Mouse (Mus musculus) hindbrain, embryonic 15.5 days (tissue): ENCODE measurements around the gene Ms4a6b. TPM values are rescaled to one million over a fixed set of nuclear protein-coding genes. Genes with fewer than 3 reads are reported as not detected.
"Not testable (repeated sequence)": the region's sequence is repeated elsewhere in the genome, so short reads cannot be mapped to it uniquely, and the experiment has no call there.

Experiments
- ATAC-seq: fragments of 200-750 bp; cut with Nextera tagmentation; 2 replicates; pipeline ENCODE4 v1.8.0; 2017; ENCODE audit warnings: low read depth, moderate number of reproducible peaks, moderate TSS enrichment; ENCODE audit not compliant: low FRiP score
- H3K27ac ChIP-seq: fragments of 300-500 bp; sonication (generic); replicated peaks from 2 replicates; pipeline ENCODE4 v1.5.1; 2015; ENCODE audit warnings: mild to moderate bottlenecking, inconsistent platforms
- H3K27me3 ChIP-seq: fragments of 300-500 bp; sonication (generic); 2 replicates; pipeline ENCODE4 v1.6.1; 2015; ENCODE audit warnings: control low read depth, inconsistent platforms
- H3K36me3 ChIP-seq: fragments of 300-500 bp; sonication (generic); 2 replicates; pipeline ENCODE4 v1.6.1; 2015; ENCODE audit warnings: control low read depth, inconsistent platforms
- H3K4me1 ChIP-seq: fragments of 300-500 bp; sonication (generic); replicated peaks from 2 replicates; pipeline ENCODE4 v1.6.1; 2015; ENCODE audit warnings: control low read depth, inconsistent platforms
- H3K4me2 ChIP-seq: fragments of 300-500 bp; sonication (generic); 2 replicates; pipeline ENCODE4 v1.6.1; 2015; ENCODE audit warnings: moderate library complexity, mild to moderate bottlenecking, inconsistent platforms
- H3K4me3 ChIP-seq: fragments of 300-500 bp; sonication (generic); 2 replicates; pipeline ENCODE4 v1.5.1; 2015; ENCODE audit warnings: mild to moderate bottlenecking, inconsistent platforms
- H3K9ac ChIP-seq: fragments of 300-500 bp; sonication (generic); 2 replicates; pipeline ENCODE4 v1.6.1; 2015; ENCODE audit warnings: inconsistent platforms
- H3K9me3 ChIP-seq: fragments of 300-500 bp; sonication (generic); 2 replicates; pipeline ENCODE4 v1.6.1; 2016; ENCODE audit warnings: control low read depth, inconsistent platforms
- WGBS: fragments of 180-500 bp; shearing (Covaris S2); methylation state at CpG from one replicate; pipeline ENCODE4 v1.1.7; 2015; 5-methylcytosine and 5-hydroxymethylcytosine counted together
- polyA plus RNA-seq: library from polyadenylated mRNA; unstranded; fragments of >200 nt; fragmentation: Nextera tagmentation; extraction: Ambion mirVana; gene quantifications from 2 replicates; pipeline ENCODE4 v1.2.1, GENCODE M21; 2015

Gene Ms4a6b
- polyA plus RNA-seq, result 2.0 and 3.8 TPM in 2 replicates

DNA sequence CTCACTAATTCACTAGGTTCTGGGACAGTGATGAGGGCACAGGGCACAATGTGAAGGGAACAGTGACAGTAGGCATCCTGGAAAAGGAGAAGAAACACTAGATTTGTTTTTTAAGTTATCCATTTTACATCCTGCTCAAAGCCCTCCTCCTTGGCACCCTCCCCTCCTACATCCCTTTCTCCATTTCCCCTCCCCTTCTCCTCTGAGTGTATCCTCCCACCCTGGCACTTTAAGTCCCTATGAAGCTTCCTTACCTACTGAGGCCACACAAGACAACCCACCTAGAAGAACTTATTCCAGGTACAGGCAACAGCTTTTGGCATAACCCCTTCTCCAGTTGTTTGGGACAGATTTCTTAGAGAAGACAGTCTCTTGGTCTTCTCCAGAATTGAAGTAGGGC lies at the start of gene Ms4a6b:
TSS of gene Ms4a6b (plus strand) at position 267 of the 400 bp plus-strand sequence.
- no peaks in the 10 kb centered on the region for H3K36me3 ChIP-seq
- no peak for ATAC-seq
- no peaks in the 10 kb centered on the region for H3K9me3 ChIP-seq
- H3K4me3 ChIP-seq, result no peak within 1 kb of the TSS
- no peak within 1 kb of the TSS for H3K27ac ChIP-seq
- H3K4me2 ChIP-seq, result no peak within 1 kb of the TSS
- no peaks in the 10 kb centered on the region for H3K27me3 ChIP-seq
- H3K9ac ChIP-seq, result no peak within 1 kb of the TSS
- no peaks in the 10 kb centered on the region for H3K4me1 ChIP-seq

DNA sequence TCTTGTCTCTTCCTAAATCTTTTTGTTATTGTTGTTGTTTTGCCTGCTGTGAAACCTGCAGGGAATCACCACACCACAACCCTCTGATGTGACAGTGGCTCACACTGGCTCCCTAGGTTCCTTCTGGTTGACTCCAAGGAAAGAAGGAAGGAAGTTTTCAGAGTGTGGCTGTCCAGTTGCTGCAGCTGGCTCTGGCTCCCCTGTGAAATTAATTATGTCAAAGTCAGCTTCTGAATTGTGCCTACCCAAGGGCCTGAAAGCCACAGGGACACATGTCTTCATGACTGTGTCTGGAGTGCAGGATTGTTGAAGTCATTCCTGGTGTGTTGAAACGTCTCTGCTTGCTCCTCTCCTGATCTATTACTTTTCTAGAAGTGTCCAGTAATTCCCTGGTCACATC lies 48.0 kb upstream of the Ms4a6b start:
- H3K4me2 ChIP-seq, H3K36me3 ChIP-seq, H3K9ac ChIP-seq, H3K9me3 ChIP-seq, H3K4me3 ChIP-seq, ATAC-seq, H3K27me3 ChIP-seq, H3K4me1 ChIP-seq, H3K27ac ChIP-seq: not testable (repeated sequence)
- WGBS, result 67% methylated on average over 1 of the region's 1 CpGs

DNA sequence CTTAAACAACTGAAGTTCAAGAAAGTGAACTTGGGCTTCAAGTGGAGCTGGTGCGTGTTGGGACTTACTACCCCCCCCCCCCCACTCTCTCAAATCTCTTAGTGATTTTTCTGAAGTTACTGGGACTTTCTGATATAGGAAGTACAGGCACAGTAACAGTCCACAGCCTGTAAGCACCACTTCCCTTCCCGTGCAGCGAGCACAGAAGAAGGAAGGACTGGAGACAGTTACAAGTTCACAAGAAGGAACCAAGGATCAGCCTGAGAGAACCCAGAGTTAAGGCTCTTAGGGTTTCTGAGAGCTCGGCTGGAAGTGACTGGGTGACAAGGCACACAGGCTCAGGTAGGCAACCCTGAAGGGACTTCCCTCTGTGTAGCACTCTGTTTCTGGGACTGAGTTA lies 47.1 kb upstream of the Ms4a6b start, which contains the start of gene Ms4a6c:
TSS of gene Ms4a6c (plus strand) at position 152 of the 400 bp plus-strand sequence.
- ATAC-seq, H3K4me3 ChIP-seq, H3K27me3 ChIP-seq, H3K36me3 ChIP-seq, H3K9ac ChIP-seq, H3K27ac ChIP-seq, H3K4me1 ChIP-seq, H3K4me2 ChIP-seq, H3K9me3 ChIP-seq: not testable (repeated sequence)
- 89% methylated on average over 4 of the region's 4 CpGs for WGBS

DNA sequence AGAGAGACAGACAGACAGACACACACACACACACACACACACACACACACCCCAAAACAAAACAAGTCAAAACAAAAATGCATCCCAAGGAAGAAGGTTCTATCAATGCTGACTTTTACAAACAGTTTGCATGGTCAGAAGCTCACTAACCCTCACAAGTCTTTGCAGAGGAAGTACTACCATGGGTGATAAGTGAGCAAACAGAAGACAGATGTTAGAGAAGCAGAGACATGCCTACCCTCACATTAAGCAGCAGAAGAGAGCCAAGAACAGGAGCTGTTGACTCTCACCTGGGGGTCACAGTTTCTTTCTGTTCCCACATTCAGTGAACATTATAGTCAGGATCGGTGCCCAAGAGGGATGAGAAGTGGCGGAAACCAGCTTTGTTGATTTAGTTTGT lies 36.6 kb upstream of the Ms4a6b start:
- Histone ChIP-seq H3K4me1 (no peaks in the 10 kb centered on the region), H3K9ac (no peak overlapping the region), H3K9me3 (no peaks in the 10 kb centered on the region), H3K4me3 (no peak overlapping the region), H3K27ac (no peak overlapping the region), H3K27me3 (no peaks in the 10 kb centered on the region), H3K36me3 (no peaks in the 10 kb centered on the region), H3K4me2 (no peak overlapping the region)
- WGBS, result 88% methylated on average over 2 of the region's 2 CpGs
- no peak for ATAC-seq

DNA sequence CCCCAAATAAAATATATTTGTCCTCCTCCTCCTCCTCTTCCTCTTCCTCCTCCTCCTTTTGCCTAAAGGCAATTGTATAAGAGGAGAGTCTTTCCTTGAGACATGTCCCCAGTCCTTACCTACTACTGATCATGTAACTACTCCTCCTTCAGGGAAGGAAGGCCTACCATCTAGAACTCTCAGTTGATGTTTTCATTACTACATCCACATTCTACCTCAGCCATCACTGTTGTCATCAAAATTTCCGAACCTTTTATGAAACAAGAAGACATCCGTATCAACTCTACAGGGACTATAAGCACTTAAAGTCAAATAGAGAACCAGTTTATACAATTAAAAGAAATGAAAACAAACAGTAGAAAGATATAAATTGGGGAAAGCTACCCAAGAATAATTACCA lies 33.6 kb upstream of the Ms4a6b start:
- Histone ChIP-seq H3K27me3 (no peaks in the 10 kb centered on the region), H3K4me2 (no peak overlapping the region), H3K9ac (no peak overlapping the region), H3K27ac (no peak overlapping the region), H3K9me3 (no peaks in the 10 kb centered on the region), H3K4me1 (no peaks in the 10 kb centered on the region), H3K36me3 (no peaks in the 10 kb centered on the region), H3K4me3 (no peak overlapping the region)
- no peak for ATAC-seq
- 95% methylated on average over 2 of the region's 2 CpGs for WGBS

DNA sequence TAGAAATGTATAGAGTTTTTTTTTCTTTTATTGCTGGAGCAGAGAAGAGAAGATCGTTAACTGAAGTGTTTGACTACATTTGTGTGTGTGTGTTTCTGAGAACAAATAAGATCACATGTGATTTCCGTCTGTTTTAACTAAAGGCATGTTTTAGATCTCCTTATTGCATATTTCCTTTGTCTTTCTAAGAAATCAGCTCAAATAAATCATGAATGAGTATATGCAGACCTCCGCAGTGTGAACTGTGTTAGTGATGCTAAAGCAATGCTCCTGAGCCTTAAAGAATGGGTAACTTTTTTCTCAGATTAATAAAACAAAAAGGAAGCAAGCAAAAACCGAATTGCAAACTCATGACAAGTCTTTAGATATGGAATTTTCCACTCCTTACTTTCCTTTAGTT lies 32.4 kb upstream of the Ms4a6b start:
- Histone ChIP-seq H3K27ac (no peak overlapping the region), H3K4me1 (no peaks in the 10 kb centered on the region), H3K27me3 (no peaks in the 10 kb centered on the region), H3K36me3 (no peaks in the 10 kb centered on the region), H3K4me2 (no peak overlapping the region), H3K9ac (no peak overlapping the region), H3K4me3 (no peak overlapping the region), H3K9me3 (no peaks in the 10 kb centered on the region)
- WGBS, result 80% methylated on average over 4 of the region's 4 CpGs
- ATAC-seq, result no peak

DNA sequence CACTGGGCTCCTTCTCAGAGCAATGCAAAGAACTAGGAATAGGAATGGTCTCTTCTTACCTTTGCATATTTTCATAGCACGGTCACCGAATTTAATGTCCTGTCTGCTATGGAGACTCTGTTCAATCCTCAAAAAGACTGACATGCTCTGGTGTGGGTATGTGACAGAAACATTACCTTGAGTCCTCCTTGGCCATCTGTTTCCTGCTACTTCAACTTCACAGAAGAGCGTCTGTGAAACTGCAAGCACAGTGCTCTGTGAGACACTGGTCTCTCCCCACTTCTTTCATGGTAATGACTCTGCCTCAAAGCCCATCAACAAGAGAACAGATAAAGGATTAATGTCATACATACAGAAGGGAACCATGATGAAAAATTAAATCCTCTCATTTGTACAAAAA lies 31.9 kb upstream of the Ms4a6b start:
- no peaks in the 10 kb centered on the region for H3K4me1 ChIP-seq
- no peak overlapping the region for H3K4me3 ChIP-seq
- H3K9me3 ChIP-seq, result no peaks in the 10 kb centered on the region
- ATAC-seq, result no peak
- H3K4me2 ChIP-seq, result no peak overlapping the region
- no peak overlapping the region for H3K27ac ChIP-seq
- no peaks in the 10 kb centered on the region for H3K27me3 ChIP-seq
- H3K36me3 ChIP-seq, result no peaks in the 10 kb centered on the region
- H3K9ac ChIP-seq, result no peak overlapping the region
- WGBS, result 89% methylated on average over 3 of the region's 3 CpGs

DNA sequence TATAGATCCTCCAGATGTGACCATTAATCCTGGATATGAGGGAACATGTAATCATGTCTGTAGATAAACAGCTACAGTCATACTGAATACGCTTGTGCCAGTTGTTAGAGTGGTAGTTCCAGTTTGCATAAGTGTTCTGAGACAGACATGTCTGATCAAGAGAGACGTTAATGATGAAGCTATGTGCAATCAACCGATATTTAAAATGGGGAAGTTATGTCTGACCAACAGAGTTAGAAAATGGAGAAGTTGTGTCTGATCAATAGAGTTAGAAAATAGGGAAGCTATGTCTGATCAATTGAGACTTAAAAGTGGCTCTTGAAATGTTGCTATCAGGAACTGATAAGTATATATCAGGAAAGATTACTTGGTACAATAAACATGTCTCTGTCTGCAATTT lies 31.0 kb upstream of the Ms4a6b start:
- no peak for ATAC-seq

DNA sequence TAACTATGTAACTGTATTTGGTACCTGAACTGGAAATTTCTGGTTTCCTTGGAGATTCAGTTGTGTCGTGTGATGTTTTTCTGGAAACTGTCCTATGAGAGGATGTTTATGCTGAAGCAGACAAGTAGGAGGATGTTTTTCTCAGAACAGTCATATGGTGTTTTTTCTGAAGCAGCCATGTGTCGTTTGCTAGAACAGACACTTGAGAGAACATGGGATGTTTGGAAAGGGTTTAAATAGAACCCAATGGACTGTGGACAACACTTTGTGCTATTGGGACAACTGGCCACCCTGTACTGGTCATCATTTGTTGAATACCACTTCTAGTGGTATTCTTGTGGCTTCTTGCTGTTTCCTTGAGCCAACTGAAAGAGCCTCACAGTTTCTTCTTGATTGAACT lies 30.6 kb upstream of the Ms4a6b start, which contains the start of gene Gm8369:
TSS of gene Gm8369 (plus strand) at position 193 of the 400 bp plus-strand sequence.
- Histone ChIP-seq H3K36me3 (no peaks in the 10 kb centered on the region), H3K4me3 (no peak within 1 kb of the TSS), H3K27me3 (no peaks in the 10 kb centered on the region), H3K4me2 (no peak within 1 kb of the TSS), H3K9ac (no peak within 1 kb of the TSS), H3K4me1 (no peaks in the 10 kb centered on the region), H3K27ac (no peak within 1 kb of the TSS), H3K9me3 (no peaks in the 10 kb centered on the region)
- WGBS, result 82% methylated on average over 2 of the region's 2 CpGs
- ATAC-seq, result no peak

More for the DNA sequence above, 31.0 kb upstream of the Ms4a6b start:
- H3K27me3 ChIP-seq, result no peaks in the 10 kb centered on the region
- no peaks in the 10 kb centered on the region for H3K4me1 ChIP-seq
- no peak overlapping the region for H3K4me2 ChIP-seq
- WGBS, result 95% methylated on average over 3 of the region's 3 CpGs
- H3K27ac ChIP-seq, result no peak overlapping the region
- H3K4me3 ChIP-seq, result no peak overlapping the region
- no peaks in the 10 kb centered on the region for H3K9me3 ChIP-seq
- H3K9ac ChIP-seq, result no peak overlapping the region
- no peaks in the 10 kb centered on the region for H3K36me3 ChIP-seq

DNA sequence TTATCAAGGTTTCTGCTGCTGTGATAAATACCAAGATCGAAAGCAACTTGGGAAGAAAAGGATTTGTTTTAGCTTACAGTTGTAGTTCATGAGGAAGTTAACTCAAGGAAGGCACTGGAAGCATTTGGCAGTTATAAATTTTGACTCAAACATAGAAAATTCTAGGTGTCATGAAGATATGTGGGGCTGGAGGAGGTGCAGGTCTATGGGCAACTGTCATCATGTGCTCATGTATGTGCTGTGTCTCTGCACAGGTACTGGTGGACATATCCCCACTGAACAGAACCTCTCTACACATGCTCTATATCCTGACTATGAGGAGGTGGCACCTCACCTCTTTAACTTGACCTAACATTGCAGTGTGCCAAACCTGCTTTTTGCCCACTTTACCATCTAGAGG lies 29.7 kb upstream of the Ms4a6b start:
- Histone ChIP-seq H3K9me3 (no peaks in the 10 kb centered on the region), H3K36me3 (no peaks in the 10 kb centered on the region), H3K9ac (no peak overlapping the region), H3K4me3 (no peak overlapping the region), H3K27me3 (no peaks in the 10 kb centered on the region), H3K4me2 (no peak overlapping the region), H3K27ac (no peak overlapping the region), H3K4me1 (no peaks in the 10 kb centered on the region)
- WGBS, result 91% methylated on average over 1 of the region's 1 CpGs
- ATAC-seq, result no peak

DNA sequence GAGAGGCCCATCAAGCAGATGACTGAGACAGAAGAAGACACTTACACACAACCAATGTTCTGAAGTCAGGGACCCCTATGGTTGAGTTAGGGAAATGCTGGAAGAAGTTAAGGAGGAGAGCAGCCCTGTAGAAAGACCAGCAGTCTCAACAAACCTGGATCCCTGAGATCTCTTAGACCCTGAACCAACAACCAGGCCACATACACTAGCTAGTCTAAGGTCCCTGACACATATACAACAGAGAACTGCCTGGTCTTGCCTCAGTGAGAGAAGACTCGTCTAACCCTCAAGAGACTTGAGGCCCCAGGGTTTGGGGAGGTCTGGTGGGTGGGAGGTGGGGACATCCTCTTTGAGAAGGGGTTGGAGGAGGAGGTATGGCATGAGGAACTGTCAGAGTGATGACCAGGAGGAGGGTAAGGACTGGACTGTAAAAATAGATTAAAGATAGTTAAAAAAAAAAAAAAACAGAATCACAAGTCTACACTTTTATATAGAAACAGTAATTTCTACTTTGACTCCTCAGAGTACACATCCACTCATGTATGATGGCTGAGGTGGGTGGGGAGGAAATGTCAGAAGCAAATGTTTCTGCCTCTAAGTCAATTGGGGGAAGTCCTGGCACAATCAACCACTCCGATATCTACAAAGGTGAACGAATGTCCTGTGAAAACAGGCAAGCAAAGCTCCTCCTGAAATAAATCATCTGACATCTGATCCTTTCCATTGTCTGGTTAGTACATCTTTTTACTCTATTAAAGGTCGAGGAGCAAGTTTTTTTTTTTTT lies 24.7 kb upstream of the Ms4a6b start:
- 68% methylated on average over 4 of the region's 4 CpGs for WGBS
- no peak overlapping the region for H3K9ac ChIP-seq

DNA sequence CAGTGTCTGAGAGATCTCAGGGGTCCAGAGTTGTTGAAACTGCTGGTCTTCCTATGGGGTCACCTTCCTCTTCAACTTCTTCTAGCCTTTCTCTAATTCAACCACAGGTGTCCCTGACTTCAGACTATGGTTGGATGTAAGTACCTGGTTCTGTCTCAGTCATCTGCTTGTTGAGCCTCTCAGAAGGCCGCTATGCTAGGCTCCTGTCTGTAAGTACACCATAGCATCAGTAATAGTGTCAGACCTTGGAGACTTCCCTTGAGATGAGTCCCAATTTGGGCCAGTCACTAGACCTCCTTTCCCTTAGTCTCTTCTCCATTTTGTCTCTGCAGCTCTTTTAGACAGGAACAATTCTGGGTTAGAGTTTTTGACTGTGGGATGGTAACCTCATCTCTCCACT lies 23.6 kb upstream of the Ms4a6b start:
- Histone ChIP-seq H3K9ac (no peak overlapping the region), H3K4me2 (no peak overlapping the region), H3K9me3 (no peaks in the 10 kb centered on the region), H3K36me3 (no peaks in the 10 kb centered on the region), H3K4me1 (no peaks in the 10 kb centered on the region), H3K27me3 (no peaks in the 10 kb centered on the region), H3K4me3 (no peak overlapping the region), H3K27ac (no peak overlapping the region)
- no peak for ATAC-seq
- 88% methylated on average over 1 of the region's 1 CpGs for WGBS

More for the DNA sequence above, 24.7 kb upstream of the Ms4a6b start:
- no peak overlapping the region for H3K27ac ChIP-seq
- H3K4me2 ChIP-seq, result no peak overlapping the region
- no peak for ATAC-seq
- H3K36me3 ChIP-seq, result no peaks in the 10 kb centered on the region
- H3K27me3 ChIP-seq, result no peaks in the 10 kb centered on the region
- no peaks in the 10 kb centered on the region for H3K4me1 ChIP-seq
- H3K9me3 ChIP-seq, result no peaks in the 10 kb centered on the region
- no peak overlapping the region for H3K4me3 ChIP-seq

DNA sequence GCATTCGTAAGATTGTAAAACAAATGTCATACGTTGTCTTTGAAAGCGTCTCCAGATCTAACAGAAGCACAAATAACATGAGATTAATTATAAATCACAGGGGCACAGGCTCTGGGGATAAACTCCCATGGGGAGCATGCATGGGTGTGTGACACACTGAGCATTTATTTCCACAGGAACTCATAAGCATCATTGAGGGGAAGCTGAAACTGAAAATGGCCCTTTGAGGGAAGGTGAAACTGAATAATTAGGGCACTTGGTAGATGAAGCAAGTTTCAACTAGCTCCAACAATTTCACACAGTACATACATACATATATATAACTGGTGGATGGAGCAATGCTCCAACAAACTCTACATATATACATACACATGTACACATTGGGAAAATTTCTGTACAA lies 21.8 kb upstream of the Ms4a6b start:
- Histone ChIP-seq H3K36me3 (no peaks in the 10 kb centered on the region), H3K9me3 (no peaks in the 10 kb centered on the region), H3K4me1 (no peaks in the 10 kb centered on the region), H3K9ac (no peak overlapping the region), H3K4me3 (no peak overlapping the region), H3K27me3 (no peaks in the 10 kb centered on the region), H3K4me2 (no peak overlapping the region), H3K27ac (no peak overlapping the region)
- no peak for ATAC-seq
- 90% methylated on average over 3 of the region's 3 CpGs for WGBS
